Mouse (Mus musculus): ENCODE results near the gene Mdga2.

GRCm38 (mm10) chr12:67045099-67045750 is 177.1 kb downstream of the Mdga2 start:
- TF ChIP-seq CTCF (IDR thresholded peaks at IDR 0.05; ENCODE audit: borderline replicate concordance, insufficient read depth, low read length) (no peak), POLR2A (IDR thresholded peaks at IDR 0.05; ENCODE audit: low read depth, low read length) (no peak)

All from embryonic fibroblast, embryonic 13.5 days (primary cell).